In genomic region chr1:75369984-75370660, GRCm38 (mm10) we compare ENCODE assay signal across 9 mouse cellular contexts. TPM values are rescaled to one million over a fixed set of nuclear protein-coding genes. Genes with fewer than 3 reads are reported as not detected.
DNase-seq lines count a peak whose midpoint lies in the region; ATAC-seq lines count a peak whose summit lies in the region.
"Had no signal": no experiment of that assay in that cellular context is flagged by ENCODE, and none has a peak within 500 bp of the region (broad histone marks: within the 10 kb centered on the region; RNA-seq: fewer than 3 reads in every experiment).

No protein-coding gene starts in this region.

- DNase-seq in NIH3T3 (ENCODE audit: low read depth): peak; percentile 79
- peak; percentile 99 for DNase-seq in cerebellum, adult 11-12 months
- peak; percentile 74 to 77 for DNase-seq in kidney, postnatal 36 days
- DNase-seq in skeletal muscle tissue, adult 2 months (ENCODE audit: low read depth, low spot score): peak; percentile 91
- DNase-seq in frontal cortex, postnatal 14 days (ENCODE audit: low spot score in 2 of 2): no peak
- no peak for DNase-seq in left cerebral cortex, postnatal 25 days (ENCODE audit: low spot score in 2 of 2)

- H3K36me3 ChIP-seq in heart, embryonic 11.5 days (ENCODE audit: control insufficient read depth, insufficient read depth, low read length): peaks cover 5% of the 10 kb centered on the region; the same call in 1 of the 2 replicates

- H3K9ac ChIP-seq in heart, embryonic 11.5 days (ENCODE audit: low read depth, low read length): peak overlapping the region; percentile 12

- H3K9me3 ChIP-seq in heart, embryonic 11.5 days (replicated peaks; ENCODE audit: control insufficient read depth, low read length): no peaks in the 10 kb centered on the region

- peak overlapping the region; percentile 50 for H3K4me2 ChIP-seq in heart, embryonic 11.5 days

- 36% methylated on average over 13 of the region's 13 CpGs for WGBS in heart, embryonic 11.5 days (ENCODE audit: insufficient replicate concordance)

- H3K4me3 ChIP-seq in heart, embryonic 11.5 days (ENCODE audit: low read depth, low read length): no peak overlapping the region

- intact Hi-C loops in left cerebral cortex, postnatal 25 days (cut with DNase I): no loop called here

- peaks cover 26% of the 10 kb centered on the region for H3K4me1 ChIP-seq in heart, embryonic 11.5 days (ENCODE audit: control insufficient read depth, insufficient read depth, low read length)

- ATAC-seq in heart, embryonic 11.5 days (replicated peaks; ENCODE audit: insufficient number of reproducible peaks, low FRiP score, low TSS enrichment): no peak
- ATAC-seq in inflammation-experienced regulatory T-cells, adult 6 months: no peak

- no peaks in the 10 kb centered on the region; the same call in 1 of the 2 replicates for H3K27me3 ChIP-seq in heart, embryonic 11.5 days (ENCODE audit: control insufficient read depth, insufficient read depth, low read length)

- H3K27ac ChIP-seq in heart, embryonic 11.5 days (ENCODE audit: low read depth, low read length): peak overlapping the region; percentile 31

RNA-seq across cellular contexts. Expression of gene Speg, which starts 5.0 kb away (rescaled TPM):
- 60.7 and 66.5 TPM in 2 replicates for polyA plus RNA-seq in heart, embryonic 11.5 days (2014; fragmentation: Nextera tagmentation; extraction: Ambion mirVana)
- polyA plus RNA-seq in inflammation-experienced regulatory T-cells, adult 6 months (2017; shearing (Covaris generic)): under 1 TPM in 1 of 3 experiments, not detected in 2; 0.34 TPM
- 100 to 1,000 TPM; 192 to 208 TPM for total RNA-seq in left cerebral cortex, postnatal 25 days (2021)
- total RNA-seq: neutrophil, adult 5-6 weeks had no signal

RNA-seq across cellular contexts. Expression of gene Des, which starts 10.0 kb away (rescaled TPM):
- polyA plus RNA-seq in heart, embryonic 11.5 days (2014; fragmentation: Nextera tagmentation; extraction: Ambion mirVana): 428 and 477 TPM in 2 replicates
- polyA plus RNA-seq in inflammation-experienced regulatory T-cells, adult 6 months (2017; shearing (Covaris generic)): under 1 TPM in 1 of 3 experiments, not detected in 2; 0.64 TPM
- total RNA-seq in left cerebral cortex, postnatal 25 days (2021): 1 to 10 TPM in 1 of 2 experiments, under 1 TPM in 1; 0.99 to 1.1 TPM
- total RNA-seq: neutrophil, adult 5-6 weeks had no signal

RNA-seq across cellular contexts. Expression of gene Dnpep, which starts 52.3 kb away (rescaled TPM):
- polyA plus RNA-seq in heart, embryonic 11.5 days (2014; fragmentation: Nextera tagmentation; extraction: Ambion mirVana): 119 and 121 TPM in 2 replicates
- polyA plus RNA-seq in inflammation-experienced regulatory T-cells, adult 6 months (2017; shearing (Covaris generic)): 10 to 100 TPM; 52.9 to 68.4 (median 62.8) TPM
- 10 to 100 TPM; 48.9 to 52.5 TPM for total RNA-seq in left cerebral cortex, postnatal 25 days (2021)

Comparison
In these comparisons a context has a peak if more than half of its experiments do, and no peak if none do; other contexts are left out.
1. DNase-seq: peak in NIH3T3 (single experiment), cerebellum, adult 11-12 months (single experiment), kidney, postnatal 36 days (2 of 2) and skeletal muscle tissue, adult 2 months (single experiment); none in frontal cortex, postnatal 14 days (0 of 2) and left cerebral cortex, postnatal 25 days (0 of 2).
2. RNA of gene Speg, which starts 5.0 kb away (polyA plus RNA-seq): 60.7 to 66.5 TPM in heart, embryonic 11.5 days; 0.34 TPM in inflammation-experienced regulatory T-cells, adult 6 months; every median in the first group is over 10 times any median in the second.
3. RNA of gene Des, which starts 10.0 kb away (polyA plus RNA-seq): 428 to 477 TPM in heart, embryonic 11.5 days; 0.64 TPM in inflammation-experienced regulatory T-cells, adult 6 months; every median in the first group is over 100 times any median in the second.